Mouse (Mus musculus) testis, adult 2 months (tissue): Measurements from ENCODE around the gene Hdac7. TPM values are rescaled to one million over a fixed set of nuclear protein-coding genes. Genes with fewer than 3 reads are reported as not detected.

Experiments used
- H3K27ac ChIP-seq: fragments of 200-500 bp; 2 replicates; pipeline ENCODE4 v1.5.1; 2012; ENCODE audit warnings: low read depth, low read length; ENCODE audit not compliant: control insufficient read depth, insufficient read depth
- H3K27me3 ChIP-seq: fragments of 200-500 bp; 2 replicates; pipeline ENCODE4 v1.6.1; 2012; ENCODE audit warnings: mild to moderate bottlenecking, low read length, moderate library complexity; ENCODE audit not compliant: control insufficient read depth, insufficient read depth
- H3K36me3 ChIP-seq: fragments of 200-500 bp; 2 replicates; pipeline ENCODE4 v1.6.1; 2012; ENCODE audit warnings: mild to moderate bottlenecking, low read length; ENCODE audit not compliant: control insufficient read depth, insufficient read depth
- H3K4me1 ChIP-seq: fragments of 200-500 bp; 2 replicates; pipeline ENCODE4 v1.6.1; 2012; ENCODE audit warnings: low read length; ENCODE audit not compliant: control insufficient read depth, insufficient read depth
- H3K4me3 ChIP-seq: fragments of 200-500 bp; 2 replicates; pipeline ENCODE4 v1.5.1; 2012; ENCODE audit warnings: low read depth, mild to moderate bottlenecking, low read length, moderate library complexity, mixed read lengths; ENCODE audit not compliant: control insufficient read depth
- CTCF ChIP-seq: fragments of 200-500 bp; IDR thresholded peaks from 2 replicates; pipeline ENCODE4 v1.5.1; 2012; ENCODE audit warnings: low read depth, mild to moderate bottlenecking, inconsistent platforms, low read length, moderate library complexity; ENCODE audit not compliant: control insufficient read depth, insufficient read depth, insufficient replicate concordance
- POLR2A ChIP-seq: fragments of 200-500 bp; IDR thresholded peaks from 2 replicates; pipeline ENCODE4 v1.6.1; 2012; ENCODE audit warnings: low read depth, mild to moderate bottlenecking, inconsistent platforms, low read length, moderate library complexity; ENCODE audit not compliant: control insufficient read depth
- polyA plus RNA-seq: library from polyadenylated mRNA; depleted of rRNA; stranded (reverse); fragments of >200 nt; gene quantifications from 2 replicates; pipeline ENCODE4 v1.2.3, GENCODE M21; 2012

Hdac7 gene
- polyA plus RNA-seq, 1 experiment, result 6.1 TPM

GRCm38 (mm10) chr15:97865988-97866387, 21.7 kb upstream of the Hdac7 start:
- H3K36me3 ChIP-seq, result no peaks in the 10 kb centered on the region
- no peaks in the 10 kb centered on the region; the same call in 1 of the 2 replicates for H3K4me1 ChIP-seq
- H3K27me3 ChIP-seq, result no peaks in the 10 kb centered on the region
- TF ChIP-seq CTCF, result peak; percentile 19; the same call in 1 of the 2 replicates
- TF ChIP-seq POLR2A, result no peak
- no peak overlapping the region for H3K27ac ChIP-seq
- H3K4me3 ChIP-seq, result no peak overlapping the region

- H3K4me3 ChIP-seq, result no peak overlapping the region
- no peak for TF ChIP-seq POLR2A
- no peak for TF ChIP-seq CTCF
- no peak overlapping the region for H3K27ac ChIP-seq
- H3K4me1 ChIP-seq, result peaks cover 2% of the 10 kb centered on the region
- H3K27me3 ChIP-seq, result no peaks in the 10 kb centered on the region
- no peaks in the 10 kb centered on the region for H3K36me3 ChIP-seq
Observed at GRCm38 (mm10) chr15:97865175-97865574, 20.9 kb upstream of the Hdac7 start.

GRCm38 (mm10) chr15:97864361-97865045, 20.2 kb upstream of the Hdac7 start:
- no peaks in the 10 kb centered on the region for H3K36me3 ChIP-seq
- TF ChIP-seq CTCF (no peak), POLR2A (no peak)
- H3K4me3 ChIP-seq, result no peak overlapping the region
- H3K27me3 ChIP-seq, result no peaks in the 10 kb centered on the region
- H3K27ac ChIP-seq, result no peak overlapping the region
- peaks cover 2% of the 10 kb centered on the region for H3K4me1 ChIP-seq

- peaks cover 2% of the 10 kb centered on the region for H3K4me1 ChIP-seq
- H3K27ac ChIP-seq, result no peak overlapping the region
- no peaks in the 10 kb centered on the region for H3K36me3 ChIP-seq
- H3K4me3 ChIP-seq, result no peak overlapping the region
- TF ChIP-seq CTCF, result no peak
- H3K27me3 ChIP-seq, result no peaks in the 10 kb centered on the region
Observed at GRCm38 (mm10) chr15:97863494-97863881, 19.2 kb upstream of the Hdac7 start.

DNA sequence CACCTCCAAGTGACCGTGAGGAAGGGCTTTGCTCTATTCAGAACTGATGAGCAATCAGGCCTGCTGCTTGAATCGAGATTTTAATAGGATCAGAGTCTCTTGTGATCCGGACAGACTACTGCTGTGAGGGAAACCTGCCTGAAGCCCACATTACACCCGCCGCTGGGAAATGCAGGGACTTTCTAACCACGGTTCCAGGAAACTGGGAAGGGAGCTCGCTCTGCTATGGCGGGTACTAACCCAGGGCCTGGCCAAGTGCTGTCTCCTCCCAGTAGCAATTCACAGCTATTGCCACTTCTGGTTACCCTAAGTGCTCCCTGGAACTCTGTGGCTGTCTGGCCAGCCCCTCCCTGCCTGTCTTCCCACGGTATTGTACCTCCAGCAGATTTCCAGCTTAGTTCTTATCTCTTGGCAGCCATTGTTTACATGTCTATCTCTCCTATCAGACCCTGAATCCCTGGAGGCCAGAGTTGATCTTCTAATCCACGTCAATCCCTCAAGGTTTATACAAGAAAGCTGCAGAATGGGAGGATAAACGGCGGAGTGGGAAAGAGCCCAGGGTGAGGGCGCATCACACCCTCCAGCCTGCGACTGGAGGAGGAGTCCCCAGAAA, 18.7 kb upstream of the Hdac7 start:
- H3K27me3 ChIP-seq, result no peaks in the 10 kb centered on the region
- no peak for TF ChIP-seq CTCF
- no peak overlapping the region for H3K4me3 ChIP-seq
- H3K36me3 ChIP-seq, result no peaks in the 10 kb centered on the region
- no peak overlapping the region for H3K27ac ChIP-seq
- peaks cover 2% of the 10 kb centered on the region for H3K4me1 ChIP-seq

- Histone ChIP-seq H3K27ac (no peak overlapping the region), H3K4me1 (peaks cover 2% of the 10 kb centered on the region), H3K4me3 (no peak overlapping the region), H3K27me3 (no peaks in the 10 kb centered on the region), H3K36me3 (no peaks in the 10 kb centered on the region)
- no peak for TF ChIP-seq CTCF
- TF ChIP-seq POLR2A, result no peak
Observed at GRCm38 (mm10) chr15:97860353-97860752, 16.1 kb upstream of the Hdac7 start.

GRCm38 (mm10) chr15:97858431-97858830, 14.1 kb upstream of the Hdac7 start:
- peaks cover 2% of the 10 kb centered on the region for H3K4me1 ChIP-seq
- no peak overlapping the region for H3K4me3 ChIP-seq
- TF ChIP-seq CTCF (no peak), POLR2A (no peak)
- no peaks in the 10 kb centered on the region for H3K36me3 ChIP-seq
- H3K27ac ChIP-seq, result no peak overlapping the region
- no peaks in the 10 kb centered on the region for H3K27me3 ChIP-seq
